Mouse (Mus musculus): ENCODE results near the gene Prr7. TPM values are rescaled to one million over a fixed set of nuclear protein-coding genes. Genes with fewer than 3 reads are reported as not detected.
A peak's percentile ranks its signal among the peaks of the same experiment; 100 is the strongest.

The Prr7 gene
- polyA plus RNA-seq, 1 experiment from 2014 or later, result 5.5 TPM

GRCm38 (mm10) chr13:55451296-55451695 lies 12.8 kb upstream of the Prr7 start:
- peaks cover 44% of the 10 kb centered on the region for H3K36me3 ChIP-seq (replicated peaks)
- ATAC-seq (replicated peaks), result no peak
- no peak overlapping the region for H3K4me2 ChIP-seq
- H3K4me1 ChIP-seq, result peaks cover 16% of the 10 kb centered on the region
- no peaks in the 10 kb centered on the region for H3K9me3 ChIP-seq
- no peaks in the 10 kb centered on the region for H3K27me3 ChIP-seq (replicated peaks)
- WGBS, result 92% methylated on average over 10 of the region's 10 CpGs
- H3K9ac ChIP-seq, result no peak overlapping the region
- H3K4me3 ChIP-seq, result no peak overlapping the region
- H3K27ac ChIP-seq, result no peak overlapping the region

GRCm38 (mm10) chr13:55451785-55452549 lies 12.1 kb upstream of the Prr7 start:
- H3K4me2 ChIP-seq, result no peak overlapping the region
- H3K4me3 ChIP-seq, result no peak overlapping the region
- no peaks in the 10 kb centered on the region for H3K27me3 ChIP-seq (replicated peaks)
- ATAC-seq (replicated peaks), result no peak
- no peaks in the 10 kb centered on the region for H3K9me3 ChIP-seq
- H3K9ac ChIP-seq, result no peak overlapping the region
- 96% methylated on average over 16 of the region's 16 CpGs for WGBS
- H3K27ac ChIP-seq, result no peak overlapping the region
- H3K36me3 ChIP-seq (replicated peaks), result peaks cover 44% of the 10 kb centered on the region
- peaks cover 9% of the 10 kb centered on the region for H3K4me1 ChIP-seq

GRCm38 (mm10) chr13:55462965-55463364 lies 1.1 kb upstream of the Prr7 start:
- Histone ChIP-seq H3K4me3 (no peak overlapping the region), H3K27me3 (replicated peaks) (no peaks in the 10 kb centered on the region), H3K9me3 (no peaks in the 10 kb centered on the region), H3K4me2 (peak overlapping the region; percentile 89; the same call in 1 of the 2 replicates), H3K9ac (no peak overlapping the region), H3K36me3 (replicated peaks) (peaks cover 14% of the 10 kb centered on the region; the same call in 1 of the 2 replicates), H3K27ac (peak overlapping the region; percentile 97), H3K4me1 (peaks cover 44% of the 10 kb centered on the region)
- 44% methylated on average over 2 of the region's 2 CpGs for WGBS
- no peak for ATAC-seq (replicated peaks)

GRCm38 (mm10) chr13:55463399-55464026 lies 554 bp upstream of the Prr7 start:
- WGBS, result 6% methylated on average over 14 of the region's 14 CpGs
- Histone ChIP-seq H3K27ac (peak overlapping the region; percentile 97), H3K4me2 (peak overlapping the region; percentile 89), H3K36me3 (replicated peaks) (peaks cover 10% of the 10 kb centered on the region; the same call in 1 of the 2 replicates), H3K4me3 (peak overlapping the region; percentile 61), H3K4me1 (peaks cover 50% of the 10 kb centered on the region), H3K9ac (peak overlapping the region; percentile 76), H3K9me3 (no peaks in the 10 kb centered on the region), H3K27me3 (replicated peaks) (no peaks in the 10 kb centered on the region)
- ATAC-seq (replicated peaks), result peak; percentile 24

- H3K9me3 ChIP-seq, result no peaks in the 10 kb centered on the region
- peak; percentile 35 for ATAC-seq (replicated peaks)
- 0% methylated on average over 3 of the region's 3 CpGs for WGBS
- H3K4me2 ChIP-seq, result peak overlapping the region; percentile 89
- H3K36me3 ChIP-seq (replicated peaks), result no peaks in the 10 kb centered on the region; the same call in 1 of the 2 replicates
- H3K4me3 ChIP-seq, result peak overlapping the region; percentile 61
- H3K27ac ChIP-seq, result peak overlapping the region; percentile 97
- peaks cover 66% of the 10 kb centered on the region for H3K4me1 ChIP-seq
- no peaks in the 10 kb centered on the region for H3K27me3 ChIP-seq (replicated peaks)
- peak overlapping the region; percentile 76 for H3K9ac ChIP-seq
Measured at GRCm38 (mm10) chr13:55465184-55465583, 1.1 kb downstream of the Prr7 start.

- H3K4me2 ChIP-seq, result peak overlapping the region; percentile 89
- peak overlapping the region; percentile 76 for H3K9ac ChIP-seq
- H3K4me1 ChIP-seq, result peaks cover 74% of the 10 kb centered on the region
- peak overlapping the region; percentile 61 for H3K4me3 ChIP-seq
- no peaks in the 10 kb centered on the region for H3K36me3 ChIP-seq (replicated peaks)
- no peak for ATAC-seq (replicated peaks)
- peak overlapping the region; percentile 97 for H3K27ac ChIP-seq
- WGBS, result 44% methylated on average over 5 of the region's 5 CpGs
- no peaks in the 10 kb centered on the region for H3K27me3 ChIP-seq (replicated peaks)
- no peaks in the 10 kb centered on the region for H3K9me3 ChIP-seq
Measured at GRCm38 (mm10) chr13:55465830-55466440, 1.9 kb downstream of the Prr7 start.

GRCm38 (mm10) chr13:55468851-55469560 lies 4.9 kb downstream of the Prr7 start:
- H3K4me2 ChIP-seq, result no peak overlapping the region
- peaks cover 92% of the 10 kb centered on the region for H3K4me1 ChIP-seq

GRCm38 (mm10) chr13:55470372-55470771 lies 6.3 kb downstream of the Prr7 start:
- Histone ChIP-seq H3K4me2 (peak overlapping the region; percentile 97), H3K4me3 (no peak overlapping the region), H3K27ac (peak overlapping the region; percentile 89), H3K9ac (peak overlapping the region; percentile 68; the same call in 1 of the 2 replicates), H3K4me1 (peaks cover 98% of the 10 kb centered on the region), H3K9me3 (no peaks in the 10 kb centered on the region), H3K36me3 (replicated peaks) (peaks cover 8% of the 10 kb centered on the region), H3K27me3 (replicated peaks) (no peaks in the 10 kb centered on the region)
- ATAC-seq (replicated peaks), result no peak
- WGBS, result 29% methylated on average over 9 of the region's 9 CpGs

More at GRCm38 (mm10) chr13:55468851-55469560, 4.9 kb downstream of the Prr7 start:
- Histone ChIP-seq H3K4me3 (no peak overlapping the region), H3K9me3 (no peaks in the 10 kb centered on the region), H3K36me3 (replicated peaks) (no peaks in the 10 kb centered on the region; the same call in 1 of the 2 replicates), H3K9ac (no peak overlapping the region), H3K27ac (no peak overlapping the region), H3K27me3 (replicated peaks) (no peaks in the 10 kb centered on the region)
- ATAC-seq (replicated peaks), result no peak
- 26% methylated on average over 13 of the region's 13 CpGs for whole genome bisulfite sequencing

- ATAC-seq (replicated peaks), result peak; percentile 62
- Histone ChIP-seq H3K4me3 (peak overlapping the region; percentile 44), H3K27ac (peak overlapping the region; percentile 89), H3K9ac (peak overlapping the region; percentile 68), H3K36me3 (replicated peaks) (peaks cover 17% of the 10 kb centered on the region), H3K4me2 (peak overlapping the region; percentile 97), H3K27me3 (replicated peaks) (no peaks in the 10 kb centered on the region), H3K9me3 (no peaks in the 10 kb centered on the region), H3K4me1 (peaks cover 92% of the 10 kb centered on the region)
- under 1% methylated on average over 54 of the region's 54 CpGs for WGBS
Measured at GRCm38 (mm10) chr13:55471156-55471818, 7.2 kb downstream of the Prr7 start.

- Histone ChIP-seq H3K9ac (peak overlapping the region; percentile 68), H3K27me3 (replicated peaks) (no peaks in the 10 kb centered on the region), H3K9me3 (no peaks in the 10 kb centered on the region), H3K36me3 (replicated peaks) (peaks cover 22% of the 10 kb centered on the region), H3K27ac (peak overlapping the region; percentile 89), H3K4me2 (peak overlapping the region; percentile 97), H3K4me1 (peaks cover 87% of the 10 kb centered on the region), H3K4me3 (peak overlapping the region; percentile 44)
- WGBS, result 0% methylated on average over 31 of the region's 31 CpGs
- ATAC-seq (replicated peaks), result peak; percentile 34
Measured at GRCm38 (mm10) chr13:55471819-55472131, 7.7 kb downstream of the Prr7 start.

GRCm38 (mm10) chr13:55472132-55473022 lies 8.3 kb downstream of the Prr7 start:
- peak; percentile 57 for ATAC-seq (replicated peaks)
- H3K9me3 ChIP-seq, result no peaks in the 10 kb centered on the region
- peak overlapping the region; percentile 97 for H3K4me2 ChIP-seq
- peak overlapping the region; percentile 89 for H3K27ac ChIP-seq
- peak overlapping the region; percentile 44 for H3K4me3 ChIP-seq
- H3K4me1 ChIP-seq, result peaks cover 81% of the 10 kb centered on the region
- peak overlapping the region; percentile 68 for H3K9ac ChIP-seq
- no peaks in the 10 kb centered on the region for H3K27me3 ChIP-seq (replicated peaks)
- peaks cover 28% of the 10 kb centered on the region for H3K36me3 ChIP-seq (replicated peaks)
- WGBS, result under 1% methylated on average over 100 of the region's 103 CpGs

All from midbrain, embryonic 15.5 days (tissue).